Mouse (Mus musculus) brain, embryonic 14.5 days (tissue): ENCODE results near the gene Sag.

ENCODE experiments used
- CTCF ChIP-seq: fragments of 200-500 bp; IDR thresholded peaks from 2 replicates; pipeline ENCODE4 v1.5.1; 2012; ENCODE audit warnings: inconsistent platforms, mild to moderate bottlenecking, moderate library complexity, borderline replicate concordance; ENCODE audit not compliant: insufficient read depth, insufficient read length; ENCODE audit errors: extremely low read depth
- POLR2A ChIP-seq: fragments of 200-500 bp; IDR thresholded peaks from 2 replicates; pipeline ENCODE4 v1.6.1; 2012; ENCODE audit warnings: mild to moderate bottlenecking, inconsistent platforms, borderline replicate concordance; ENCODE audit not compliant: poor library complexity, insufficient read depth, insufficient read length, severe bottlenecking; ENCODE audit errors: extremely low read depth

- no peak for TF ChIP-seq CTCF
- no peak for TF ChIP-seq POLR2A
These were observed 30.1 kb upstream of the Sag start for GRCm38 (mm10) chr1:87773336-87773735.
